Mouse (Mus musculus): ENCODE measurements around the gene Zfp105.

The Zfp105 gene

DNA sequence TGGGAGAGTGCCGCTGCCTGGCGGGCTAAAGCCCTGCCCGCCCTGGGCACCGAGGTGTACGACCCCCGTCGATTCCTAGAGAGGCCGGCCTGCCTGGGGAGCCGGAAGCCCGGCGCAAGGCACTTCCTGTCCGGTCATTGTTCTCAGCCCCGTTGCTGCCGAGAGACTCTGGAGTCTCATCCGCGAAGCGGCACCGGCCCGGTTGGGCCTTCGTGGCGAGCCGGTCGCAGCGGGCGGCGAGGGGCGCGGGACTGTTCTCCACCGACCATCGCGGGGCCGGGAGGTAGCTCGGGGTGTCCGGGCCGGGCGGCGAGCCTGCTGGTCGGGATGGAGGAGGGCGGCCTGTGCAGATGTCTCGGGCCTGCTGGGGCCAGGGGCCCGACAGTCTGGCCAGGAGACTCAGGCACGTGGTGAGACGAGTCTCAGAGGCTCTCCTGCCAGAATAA is at the start of gene Zfp105:
Gene Zfp105, plus strand, starts transcription at position 137 of the 446 bp plus-strand sequence.
- peak; percentile 49 to 77 for DNase-seq (ENCODE audit: low spot score in 2 of 2)

DNA sequence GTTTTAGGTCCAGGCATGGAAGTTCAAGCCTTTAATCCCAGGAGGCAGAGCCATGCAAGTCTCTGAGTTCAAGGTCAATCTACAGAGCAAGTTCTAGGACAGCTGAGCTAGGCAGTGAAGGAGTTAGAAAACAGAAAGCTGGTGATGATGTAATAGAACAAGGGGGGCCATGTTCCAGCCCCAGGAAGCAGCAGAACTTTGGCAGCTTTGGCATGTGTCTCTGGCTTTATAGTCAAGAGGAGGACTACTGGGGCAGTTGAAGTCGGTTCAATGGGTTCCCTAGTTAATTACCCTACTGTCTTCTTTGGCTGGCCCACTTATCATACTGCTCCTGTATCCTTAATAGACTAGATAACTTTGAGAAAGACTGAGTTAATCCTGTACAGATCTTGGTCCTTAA is 48.2 kb upstream of the Zfp105 start:
- DNase-seq (ENCODE audit: low spot score in 2 of 2): no peak

GRCm38 (mm10) chr9:122875145-122875544 is 47.7 kb upstream of the Zfp105 start:
- no peak for DNase-seq (ENCODE audit: low spot score in 2 of 2)

GRCm38 (mm10) chr9:122885385-122885784 is 37.5 kb upstream of the Zfp105 start, which contains the start of gene Zkscan7:
Gene Zkscan7 (plus strand): TSS chr9:122885685.
- DNase-seq (ENCODE audit: low spot score in 2 of 2): no peak

DNA sequence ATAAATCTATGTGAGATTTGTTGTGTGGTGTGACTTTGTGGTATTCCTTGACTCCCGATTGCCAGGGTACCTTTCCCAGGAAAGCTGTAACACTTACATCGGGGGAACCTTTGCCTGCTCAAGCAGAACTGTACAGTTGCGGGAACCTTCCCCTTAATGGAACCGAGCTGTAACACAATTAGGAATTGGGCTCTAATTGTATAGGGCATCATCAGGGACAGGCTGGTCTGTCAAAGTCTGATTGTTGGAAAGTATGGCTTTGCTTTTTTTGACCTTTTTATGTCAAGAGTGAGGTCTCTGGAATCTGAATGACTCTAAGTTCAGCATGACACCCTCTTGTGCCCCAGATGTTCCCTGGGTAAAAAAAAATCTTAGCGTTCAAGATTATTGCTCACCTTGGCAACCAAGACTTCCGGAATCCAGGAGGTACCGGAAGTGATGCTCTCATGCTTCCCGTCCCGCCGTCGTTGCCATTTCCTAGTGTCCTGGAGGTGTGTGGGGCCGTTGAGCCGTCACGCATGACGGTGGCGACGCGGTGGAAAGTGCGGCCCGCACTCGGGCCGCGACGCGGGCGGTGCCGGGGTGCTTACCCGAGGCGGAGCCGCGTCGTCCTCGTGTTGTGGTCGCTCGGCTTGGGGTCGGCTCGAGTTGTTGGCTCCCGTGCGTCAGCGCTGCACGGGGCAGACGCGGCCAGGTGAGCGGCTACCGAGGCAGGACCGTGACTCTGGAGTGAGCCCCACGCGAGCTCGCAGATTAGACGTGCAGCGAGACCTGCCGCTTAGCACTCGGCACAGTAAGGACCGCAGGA is 36.3 kb upstream of the Zfp105 start:
- peak in 1 of 2 experiments; percentile 44 for DNase-seq (ENCODE audit: low spot score in 2 of 2)

DNA sequence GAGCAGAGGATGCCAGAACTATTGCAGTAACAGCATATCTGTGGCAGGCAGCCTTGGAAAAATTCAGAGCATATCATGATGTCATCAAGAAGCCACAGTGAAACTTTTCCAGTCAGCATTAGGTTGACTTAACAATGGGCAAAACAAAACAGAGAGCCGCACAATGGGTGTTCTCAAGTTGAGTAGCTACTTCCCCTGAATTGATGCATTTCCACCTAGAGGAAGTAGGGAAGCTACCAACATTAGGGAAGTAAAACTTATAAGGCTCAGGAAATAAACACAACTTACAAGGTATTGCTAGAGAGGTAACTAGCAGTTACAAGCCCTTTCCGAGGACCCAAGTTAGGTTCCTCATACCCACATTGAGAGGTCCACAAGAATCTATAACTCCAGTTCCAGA is 21.8 kb upstream of the Zfp105 start:
- DNase-seq (ENCODE audit: low spot score in 2 of 2): no peak

GRCm38 (mm10) chr9:122902717-122903535 is 19.9 kb upstream of the Zfp105 start:
- peak; percentile 58 to 74 for DNase-seq (ENCODE audit: low spot score in 2 of 2)

DNA sequence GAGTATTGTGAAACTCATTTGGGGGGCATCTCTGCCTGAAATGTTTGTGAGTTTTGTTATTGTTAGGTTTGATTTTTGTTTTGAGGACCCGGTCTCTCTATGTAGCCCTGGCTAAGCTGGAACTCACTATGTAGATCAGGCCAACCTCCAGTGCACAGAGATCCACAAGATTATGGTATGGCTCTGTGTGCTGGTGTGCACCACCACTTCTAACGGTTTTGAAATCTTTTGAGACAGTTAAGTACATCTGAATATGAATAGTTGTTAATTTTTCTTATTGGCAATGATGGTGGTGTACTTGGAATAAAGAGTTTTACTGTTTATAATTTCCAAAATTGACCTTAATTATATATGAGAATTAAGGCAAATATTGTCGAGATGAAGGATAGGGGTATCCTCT is 436 bp upstream of the Zfp105 start:
- no peak for DNase-seq (ENCODE audit: low spot score in 2 of 2)

DNA sequence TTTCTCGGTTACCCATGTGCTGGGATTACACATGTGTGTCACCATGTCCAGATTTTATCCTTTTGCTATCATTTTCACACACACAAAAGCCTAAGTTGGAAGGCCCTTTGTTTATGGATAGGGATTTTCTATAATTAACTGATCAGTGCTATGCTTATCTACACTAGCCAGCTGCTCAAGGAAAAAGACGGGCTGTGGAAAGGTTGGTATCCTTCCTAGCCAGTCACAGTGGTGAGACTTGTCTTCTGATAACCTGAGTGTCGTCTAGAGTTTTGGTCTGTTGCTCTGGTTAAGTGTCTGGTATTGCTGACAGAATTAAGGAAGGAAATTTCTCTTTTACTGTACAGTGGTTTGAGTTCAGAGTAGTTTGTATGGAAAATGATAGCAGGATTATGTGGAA is 6.0 kb downstream of the Zfp105 start:
- DNase-seq (ENCODE audit: low spot score in 2 of 2): no peak

- peak; percentile 93 to 97 for DNase-seq (ENCODE audit: low spot score in 2 of 2)
Observed at GRCm38 (mm10) chr9:122950643-122951475, 28.0 kb downstream of the Zfp105 start, which contains the start of the genes 1110059G10Rik and Kif15. Gene 1110059G10Rik (minus strand): TSS chr9:122951000. Gene Kif15 (plus strand): TSS chr9:122951046.
